Mouse (Mus musculus) E14TG2a.4 (cell line): Measurements from ENCODE around the gene Drc7.

Experiments used
- CTCF ChIP-seq: conservative IDR thresholded peaks from 2 replicates; pipeline ENCODE4 v1.5.1; 2014; ENCODE audit warnings: low read length
- NANOG ChIP-seq: IDR thresholded peaks from 2 replicates; pipeline ENCODE4 v1.6.1; 2014; ENCODE audit warnings: borderline replicate concordance, low read length, mixed read lengths
- POU5F1 ChIP-seq: IDR thresholded peaks from 2 replicates; pipeline ENCODE4 v1.6.1; 2014; ENCODE audit warnings: low read length, borderline replicate concordance

GRCm38 (mm10) chr8:95107306-95107705 is 52.4 kb downstream of the Drc7 start:
- TF ChIP-seq CTCF (no peak), NANOG (no peak), POU5F1 (no peak)
